Mouse (Mus musculus): Measurements from ENCODE around the gene Kcnmb4. TPM values are rescaled to one million over a fixed set of nuclear protein-coding genes. Genes with fewer than 3 reads are reported as not detected.

Gene Kcnmb4
- polyA plus RNA-seq, 1 experiment from 2014 or later: 6.5 TPM

- DNase-seq (ENCODE audit: extremely low spot score, low spot score): no peak
- Histone ChIP-seq H3K27me3 (ENCODE audit: poor library complexity, severe bottlenecking) (no peaks in the 10 kb centered on the region), H3K4me1 (peaks cover 10% of the 10 kb centered on the region; the same call in 1 of the 2 replicates), H3K4me3 (no peak overlapping the region), H3K27ac (no peak overlapping the region), H3K9me3 (no peaks in the 10 kb centered on the region), H3K36me3 (replicated peaks) (no peaks in the 10 kb centered on the region)
- WGBS: 71% methylated on average over 24 of the region's 24 CpGs
Observed at GRCm38 (mm10) chr10:116418121-116418726, 55.5 kb downstream of the Kcnmb4 start.

GRCm38 (mm10) chr10:116416726-116417125 lies 57.0 kb downstream of the Kcnmb4 start:
- no peaks in the 10 kb centered on the region for H3K9me3 ChIP-seq
- no peak for DNase-seq (ENCODE audit: extremely low spot score, low spot score)
- H3K4me1 ChIP-seq: peaks cover 10% of the 10 kb centered on the region; the same call in 1 of the 2 replicates
- 80% methylated on average over 5 of the region's 5 CpGs for WGBS
- H3K4me3 ChIP-seq: no peak overlapping the region
- no peak overlapping the region for H3K27ac ChIP-seq
- H3K27me3 ChIP-seq (ENCODE audit: poor library complexity, severe bottlenecking): no peaks in the 10 kb centered on the region
- no peaks in the 10 kb centered on the region for H3K36me3 ChIP-seq (replicated peaks)

GRCm38 (mm10) chr10:116416142-116416541 lies 57.5 kb downstream of the Kcnmb4 start:
- no peak overlapping the region for H3K4me3 ChIP-seq
- no peaks in the 10 kb centered on the region for H3K36me3 ChIP-seq (replicated peaks)
- H3K9me3 ChIP-seq: no peaks in the 10 kb centered on the region
- 76% methylated on average over 6 of the region's 6 CpGs for WGBS
- DNase-seq (ENCODE audit: extremely low spot score, low spot score): no peak
- no peaks in the 10 kb centered on the region for H3K27me3 ChIP-seq (ENCODE audit: poor library complexity, severe bottlenecking)
- peaks cover 10% of the 10 kb centered on the region; the same call in 1 of the 2 replicates for H3K4me1 ChIP-seq
- no peak overlapping the region for H3K27ac ChIP-seq

GRCm38 (mm10) chr10:116410826-116411225 lies 62.9 kb downstream of the Kcnmb4 start:
- Histone ChIP-seq H3K36me3 (replicated peaks) (no peaks in the 10 kb centered on the region), H3K27ac (no peak overlapping the region), H3K27me3 (ENCODE audit: poor library complexity, severe bottlenecking) (no peaks in the 10 kb centered on the region), H3K4me1 (0 out of 2 replicates have a peak, but pooled peaks cover 4% of the 10 kb centered on the region), H3K9me3 (no peaks in the 10 kb centered on the region), H3K4me3 (no peak overlapping the region)
- WGBS: 65% methylated on average over 9 of the region's 9 CpGs
- DNase-seq (ENCODE audit: extremely low spot score, low spot score): no peak

- DNase-seq (ENCODE audit: extremely low spot score, low spot score): no peak
- H3K27me3 ChIP-seq (ENCODE audit: poor library complexity, severe bottlenecking): no peaks in the 10 kb centered on the region
- no peaks in the 10 kb centered on the region for H3K36me3 ChIP-seq (replicated peaks)
- 0 out of 2 replicates have a peak, but pooled peaks cover 4% of the 10 kb centered on the region for H3K4me1 ChIP-seq
- H3K9me3 ChIP-seq: no peaks in the 10 kb centered on the region
- 76% methylated on average over 19 of the region's 19 CpGs for WGBS
- H3K27ac ChIP-seq: no peak overlapping the region
- no peak overlapping the region for H3K4me3 ChIP-seq
Observed at GRCm38 (mm10) chr10:116407684-116408359, 65.9 kb downstream of the Kcnmb4 start.

GRCm38 (mm10) chr10:116405011-116405410 lies 68.7 kb downstream of the Kcnmb4 start:
- Histone ChIP-seq H3K4me3 (no peak overlapping the region), H3K4me1 (0 out of 2 replicates have a peak, but pooled peaks cover 4% of the 10 kb centered on the region), H3K36me3 (replicated peaks) (no peaks in the 10 kb centered on the region), H3K27me3 (ENCODE audit: poor library complexity, severe bottlenecking) (no peaks in the 10 kb centered on the region), H3K9me3 (no peaks in the 10 kb centered on the region), H3K27ac (no peak overlapping the region)
- WGBS: 89% methylated on average over 6 of the region's 6 CpGs
- no peak for DNase-seq (ENCODE audit: extremely low spot score, low spot score)

GRCm38 (mm10) chr10:116403679-116404078 lies 70.0 kb downstream of the Kcnmb4 start:
- no peak for DNase-seq (ENCODE audit: extremely low spot score, low spot score)
- Histone ChIP-seq H3K27me3 (ENCODE audit: poor library complexity, severe bottlenecking) (no peaks in the 10 kb centered on the region), H3K4me3 (no peak overlapping the region), H3K36me3 (replicated peaks) (no peaks in the 10 kb centered on the region), H3K9me3 (no peaks in the 10 kb centered on the region), H3K4me1 (0 out of 2 replicates have a peak, but pooled peaks cover 4% of the 10 kb centered on the region), H3K27ac (no peak overlapping the region)
- WGBS: 82% methylated on average over 4 of the region's 4 CpGs

- 90% methylated on average over 6 of the region's 6 CpGs for WGBS
- no peak overlapping the region for H3K4me3 ChIP-seq
- H3K27me3 ChIP-seq (ENCODE audit: poor library complexity, severe bottlenecking): no peaks in the 10 kb centered on the region
- no peak overlapping the region for H3K27ac ChIP-seq
- no peaks in the 10 kb centered on the region for H3K9me3 ChIP-seq
- no peak for DNase-seq (ENCODE audit: extremely low spot score, low spot score)
- no peaks in the 10 kb centered on the region for H3K36me3 ChIP-seq (replicated peaks)
- H3K4me1 ChIP-seq: 0 out of 2 replicates have a peak, but pooled peaks cover 5% of the 10 kb centered on the region
Observed at GRCm38 (mm10) chr10:116402742-116403425, 70.8 kb downstream of the Kcnmb4 start.

- Histone ChIP-seq H3K36me3 (replicated peaks) (no peaks in the 10 kb centered on the region), H3K27ac (no peak overlapping the region), H3K4me3 (peak overlapping the region; percentile 22; the same call in 1 of the 2 replicates), H3K9me3 (no peaks in the 10 kb centered on the region), H3K4me1 (peaks cover 12% of the 10 kb centered on the region), H3K27me3 (ENCODE audit: poor library complexity, severe bottlenecking) (no peaks in the 10 kb centered on the region)
- 62% methylated on average over 12 of the region's 12 CpGs for WGBS
- DNase-seq (ENCODE audit: extremely low spot score, low spot score): no peak
Observed at GRCm38 (mm10) chr10:116397973-116398372, 75.7 kb downstream of the Kcnmb4 start.

- Histone ChIP-seq H3K9me3 (no peaks in the 10 kb centered on the region), H3K4me1 (peaks cover 12% of the 10 kb centered on the region), H3K4me3 (peak overlapping the region; percentile 22; the same call in 1 of the 2 replicates), H3K36me3 (replicated peaks) (no peaks in the 10 kb centered on the region), H3K27me3 (ENCODE audit: poor library complexity, severe bottlenecking) (no peaks in the 10 kb centered on the region), H3K27ac (no peak overlapping the region)
- 37% methylated on average over 14 of the region's 14 CpGs for WGBS
- no peak for DNase-seq (ENCODE audit: extremely low spot score, low spot score)
Observed at GRCm38 (mm10) chr10:116397573-116397972, 76.1 kb downstream of the Kcnmb4 start.

- WGBS: 89% methylated on average over 13 of the region's 13 CpGs
- Histone ChIP-seq H3K27me3 (ENCODE audit: poor library complexity, severe bottlenecking) (no peaks in the 10 kb centered on the region), H3K9me3 (no peaks in the 10 kb centered on the region), H3K4me1 (peaks cover 12% of the 10 kb centered on the region), H3K36me3 (replicated peaks) (no peaks in the 10 kb centered on the region), H3K27ac (no peak overlapping the region), H3K4me3 (no peak overlapping the region)
- no peak for DNase-seq (ENCODE audit: extremely low spot score, low spot score)
Observed at GRCm38 (mm10) chr10:116396966-116397365, 76.7 kb downstream of the Kcnmb4 start.

- no peak overlapping the region for H3K27ac ChIP-seq
- no peaks in the 10 kb centered on the region for H3K36me3 ChIP-seq (replicated peaks)
- H3K4me3 ChIP-seq: no peak overlapping the region
- 87% methylated on average over 5 of the region's 5 CpGs for WGBS
- no peaks in the 10 kb centered on the region for H3K9me3 ChIP-seq
- peaks cover 12% of the 10 kb centered on the region for H3K4me1 ChIP-seq
- no peaks in the 10 kb centered on the region for H3K27me3 ChIP-seq (ENCODE audit: poor library complexity, severe bottlenecking)
- no peak for DNase-seq (ENCODE audit: extremely low spot score, low spot score)
Observed at GRCm38 (mm10) chr10:116396279-116396678, 77.4 kb downstream of the Kcnmb4 start.

- 24% methylated on average over 3 of the region's 4 CpGs for WGBS
- no peaks in the 10 kb centered on the region for H3K9me3 ChIP-seq
- H3K27me3 ChIP-seq (ENCODE audit: poor library complexity, severe bottlenecking): no peaks in the 10 kb centered on the region
- no peak for DNase-seq (ENCODE audit: extremely low spot score, low spot score)
- H3K4me1 ChIP-seq: peaks cover 12% of the 10 kb centered on the region
- H3K4me3 ChIP-seq: no peak overlapping the region
- H3K27ac ChIP-seq: no peak overlapping the region
- no peaks in the 10 kb centered on the region for H3K36me3 ChIP-seq (replicated peaks)
Observed at GRCm38 (mm10) chr10:116394585-116394984, 79.1 kb downstream of the Kcnmb4 start.
